Mouse (Mus musculus) CH12.LX (cell line): Measurements from ENCODE around the gene Mea1. TPM values are rescaled to one million over a fixed set of nuclear protein-coding genes. Genes with fewer than 3 reads are reported as not detected.
A peak's percentile ranks its signal among the peaks of the same experiment; 100 is the strongest.

Source experiments
- DNase-seq: peaks from one replicate; pipeline ENCODE4 v3.0.0-alpha.2; 2013; ENCODE audit errors: extremely low read depth
- H3K27ac ChIP-seq: 2 replicates; pipeline ENCODE4 v1.5.1; 2012; ENCODE audit warnings: low read depth, mild to moderate bottlenecking, control low read depth, moderate library complexity; ENCODE audit not compliant: insufficient read depth
- H3K27me3 ChIP-seq: replicated peaks from 2 replicates; pipeline ENCODE3; 2012; ENCODE audit warnings: inconsistent platforms
- H3K36me3 ChIP-seq, 2 experiments: replicated peaks in 1 of 2; 2 replicates each; pipeline versions ENCODE3 to v1.6.1; 2012; ENCODE audit warnings: inconsistent platforms in 1 of 2, low read length in 1 of 2, mild to moderate bottlenecking in 1 of 2, mixed read lengths in 1 of 2, moderate library complexity in 1 of 2; ENCODE audit not compliant: control insufficient read depth in 1 of 2, insufficient read depth in 1 of 2
- H3K4me1 ChIP-seq, 2 experiments: 2 replicates each; pipeline ENCODE4 v1.6.1; 2012; ENCODE audit warnings: inconsistent platforms in 1 of 2, moderate library complexity in 1 of 2; ENCODE audit not compliant: insufficient read depth in 2 of 2, control insufficient read depth in 1 of 2
- H3K4me2 ChIP-seq: 2 replicates; pipeline ENCODE4 v1.6.1; 2012; ENCODE audit warnings: low read depth, mild to moderate bottlenecking, control low read depth; ENCODE audit not compliant: poor library complexity, insufficient read depth, severe bottlenecking
- H3K4me3 ChIP-seq, 3 experiments: fragments of 150-350 bp in 1 of 3; sonication (generic) in 1 of 3; replicated peaks in 1 of 3; 2 replicates each; pipeline versions ENCODE3 to v1.5.1; 2011 to 2012; ENCODE audit warnings: low read depth in 2 of 3, low read length in 2 of 3, mild to moderate bottlenecking in 2 of 3, moderate library complexity in 2 of 3, control low read depth in 1 of 3, improper control_type of control experiment in 1 of 3, inconsistent platforms in 1 of 3, mixed read lengths in 1 of 3; ENCODE audit not compliant: poor library complexity in 1 of 3
- H3K79me2 ChIP-seq: replicated peaks from 2 replicates; pipeline ENCODE4 v1.6.1; 2012; ENCODE audit warnings: mild to moderate bottlenecking, moderate library complexity; ENCODE audit not compliant: control insufficient read depth, poor library complexity, insufficient read depth, severe bottlenecking; ENCODE audit errors: extremely low read depth
- H3K9ac ChIP-seq: 2 replicates; pipeline ENCODE4 v1.6.1; 2012; ENCODE audit warnings: low read depth, mild to moderate bottlenecking, control low read depth, moderate library complexity; ENCODE audit not compliant: insufficient read depth
- H3K9me3 ChIP-seq: replicated peaks from 2 replicates; pipeline ENCODE3; 2012; ENCODE audit warnings: low read length, inconsistent platforms, mixed read lengths
- BHLHE40 ChIP-seq: IDR thresholded peaks from 2 replicates; pipeline ENCODE4 v1.6.1; 2011; ENCODE audit warnings: mild to moderate bottlenecking, low read depth, low read length, improper control_type of control experiment
- CHD1 ChIP-seq: IDR thresholded peaks from 2 replicates; pipeline ENCODE4 v1.6.1; 2012; ENCODE audit warnings: low read depth, low read length, improper control_type of control experiment, inconsistent platforms
- CHD2 ChIP-seq: IDR thresholded peaks from 2 replicates; pipeline ENCODE4 v1.6.1; 2011; ENCODE audit warnings: low read length, improper control_type of control experiment
- EP300 ChIP-seq: IDR thresholded peaks from 2 replicates; pipeline ENCODE4 v1.6.1; 2011; ENCODE audit warnings: low read length, improper control_type of control experiment
- GABPA ChIP-seq: IDR thresholded peaks from 2 replicates; pipeline ENCODE4 v1.6.1; 2012; ENCODE audit warnings: low read depth, low read length, improper control_type of control experiment, inconsistent platforms; ENCODE audit not compliant: insufficient replicate concordance
- HCFC1 ChIP-seq: IDR thresholded peaks from 2 replicates; pipeline ENCODE4 v1.6.1; 2012; ENCODE audit warnings: low read depth, mild to moderate bottlenecking, inconsistent platforms, low read length, improper control_type of control experiment
- IRF4 ChIP-seq: IDR thresholded peaks from 2 replicates; pipeline ENCODE4 v1.6.1; 2014; ENCODE audit warnings: low read depth, mild to moderate bottlenecking, inconsistent platforms, low read length, improper control_type of control experiment
- JUN ChIP-seq: IDR thresholded peaks from 2 replicates; pipeline ENCODE4 v1.6.1; 2011; ENCODE audit warnings: low read depth, mild to moderate bottlenecking, low read length, improper control_type of control experiment, moderate library complexity; ENCODE audit not compliant: insufficient read depth
- JUND ChIP-seq: conservative IDR thresholded peaks from 2 replicates; pipeline ENCODE4 v1.6.1; 2011; ENCODE audit warnings: low read depth, low read length, improper control_type of control experiment
- KAT2A ChIP-seq: IDR thresholded peaks from 2 replicates; pipeline ENCODE4 v1.6.1; 2012; ENCODE audit warnings: low read length, improper control_type of control experiment, inconsistent platforms; ENCODE audit not compliant: insufficient replicate concordance
- MAFK ChIP-seq: IDR thresholded peaks from 2 replicates; pipeline ENCODE4 v1.6.1; 2011; ENCODE audit warnings: low read length, improper control_type of control experiment; ENCODE audit not compliant: insufficient replicate concordance
- MAX ChIP-seq: IDR thresholded peaks from 2 replicates; pipeline ENCODE4 v1.6.1; 2011; ENCODE audit warnings: low read length, improper control_type of control experiment
- MAZ ChIP-seq: IDR thresholded peaks from 2 replicates; pipeline ENCODE4 v1.6.1; 2012; ENCODE audit warnings: low read depth, mild to moderate bottlenecking, inconsistent platforms, low read length, improper control_type of control experiment, moderate library complexity
- MEF2A ChIP-seq: IDR thresholded peaks from 2 replicates; pipeline ENCODE4 v1.6.1; 2014; ENCODE audit warnings: low read depth, mild to moderate bottlenecking, inconsistent platforms, low read length, improper control_type of control experiment, borderline replicate concordance
- MYC ChIP-seq: IDR thresholded peaks from 2 replicates; pipeline ENCODE4 v1.6.1; 2011; ENCODE audit warnings: low read depth, mild to moderate bottlenecking, improper control_type of control experiment, low read length
- PAX5 ChIP-seq: IDR thresholded peaks from 2 replicates; pipeline ENCODE4 v1.6.1; 2012; ENCODE audit warnings: low read length, inconsistent platforms, mixed read lengths
- POLR2AphosphoS2 ChIP-seq: IDR thresholded peaks from 2 replicates; pipeline ENCODE4 v1.6.1; 2011; ENCODE audit warnings: low read depth, low read length, improper control_type of control experiment
- RAD21 ChIP-seq: IDR thresholded peaks from 2 replicates; pipeline ENCODE4 v1.6.1; 2011; ENCODE audit warnings: low read depth, mild to moderate bottlenecking, low read length, improper control_type of control experiment, moderate library complexity
- RCOR1 ChIP-seq: conservative IDR thresholded peaks from 2 replicates; pipeline ENCODE4 v1.6.1; 2012; ENCODE audit warnings: low read depth, mild to moderate bottlenecking, inconsistent platforms, low read length, improper control_type of control experiment
- SMC3 ChIP-seq: IDR thresholded peaks from 2 replicates; pipeline ENCODE4 v1.6.1; 2011; ENCODE audit warnings: low read depth, low read length, improper control_type of control experiment
- TBP ChIP-seq: conservative IDR thresholded peaks from 2 replicates; pipeline ENCODE4 v1.6.1; 2011; ENCODE audit warnings: low read depth, low read length, improper control_type of control experiment
- TCF12 ChIP-seq: IDR thresholded peaks from 2 replicates; pipeline ENCODE4 v1.6.1; 2014; ENCODE audit warnings: low read depth, mild to moderate bottlenecking, inconsistent platforms, low read length, improper control_type of control experiment
- UBTF ChIP-seq: IDR thresholded peaks from 2 replicates; pipeline ENCODE4 v1.6.1; 2012; ENCODE audit warnings: low read depth, mild to moderate bottlenecking, inconsistent platforms, low read length, improper control_type of control experiment, moderate library complexity
- USF1 ChIP-seq: IDR thresholded peaks from 2 replicates; pipeline ENCODE4 v1.6.1; 2014; ENCODE audit warnings: low read depth, mild to moderate bottlenecking, inconsistent platforms, low read length, improper control_type of control experiment
- USF2 ChIP-seq: conservative IDR thresholded peaks from 2 replicates; pipeline ENCODE4 v1.6.1; 2011; ENCODE audit warnings: low read depth, low read length, improper control_type of control experiment
- ZMIZ1 ChIP-seq: IDR thresholded peaks from 2 replicates; pipeline ENCODE4 v1.6.1; 2012; ENCODE audit warnings: low read depth, mild to moderate bottlenecking, inconsistent platforms, low read length, improper control_type of control experiment
- dilution Hi-C: fragments of 300-500 bp; cut with MboI; formaldehyde crosslinking; loops from 2 replicates; pipeline ENCODE4 v1.14.3; 2020; ENCODE audit warnings: low sequenced_read_pairs; ENCODE audit not compliant: extremely low pct_unique_long_range_greater_than_20kb, extremely low pct_ligation_motif_present
- in situ Hi-C: fragments of 300-500 bp; cut with MboI; formaldehyde crosslinking; loops from 3 replicates; pipeline ENCODE4 v1.14.3; 2019; ENCODE audit warnings: low sequenced_read_pairs, low pct_ligation_motif_present, low pct_unique_long_range_greater_than_20kb, mixed read lengths
- polyA plus RNA-seq: library from polyadenylated mRNA; unstranded; fragments of >175 nt; gene quantifications from 2 replicates; pipeline ENCODE4 v1.2.1, GENCODE M21; 2012; ENCODE audit warnings: low read depth; ENCODE audit not compliant: insufficient read length
- total RNA-seq, 2 experiments: library from RNA; depleted of rRNA; stranded (reverse); fragments of 300-350 nt in 1 of 2; fragments of >200 nt in 1 of 2; gene quantifications; 2 replicates each; pipeline ENCODE4 v1.2.3; 2012 to 2014

The Mea1 gene
- total and polyA plus RNA-seq, 3 experiments = 68.3 to 106 (median 86.1) TPM

GRCm38 (mm10) chr17:46647279-46647678 lies 31.3 kb upstream of the Mea1 start:
- Histone ChIP-seq H3K79me2 (peaks cover 24% of the 10 kb centered on the region), H3K9ac (no peak overlapping the region), H3K4me1 (peaks cover 12 to 56% of the 10 kb centered on the region in 2 experiments), H3K27me3 (no peaks in the 10 kb centered on the region)
- DNase-seq = no peak
- in situ Hi-C loops = no loop called here
- TF ChIP-seq MEF2A (no peak), PAX5 (no peak), UBTF (no peak), SMC3 (no peak), MYC (no peak), JUN (no peak), MAX (no peak), MAFK (no peak), CHD1 (no peak), USF1 (no peak), USF2 (no peak)
- TF ChIP-seq, all 38 proteins: peak for 0
- Histone ChIP-seq H3K36me3 (peaks cover 14 to 33% of the 10 kb centered on the region in 2 experiments), H3K4me2 (peak overlapping the region; percentile 90), H3K27ac (no peak overlapping the region), H3K9me3 (no peaks in the 10 kb centered on the region), H3K4me3 (peak overlapping the region in 1 of 3 experiments; percentile 96)
- dilution Hi-C loops = no loop called here

DNA sequence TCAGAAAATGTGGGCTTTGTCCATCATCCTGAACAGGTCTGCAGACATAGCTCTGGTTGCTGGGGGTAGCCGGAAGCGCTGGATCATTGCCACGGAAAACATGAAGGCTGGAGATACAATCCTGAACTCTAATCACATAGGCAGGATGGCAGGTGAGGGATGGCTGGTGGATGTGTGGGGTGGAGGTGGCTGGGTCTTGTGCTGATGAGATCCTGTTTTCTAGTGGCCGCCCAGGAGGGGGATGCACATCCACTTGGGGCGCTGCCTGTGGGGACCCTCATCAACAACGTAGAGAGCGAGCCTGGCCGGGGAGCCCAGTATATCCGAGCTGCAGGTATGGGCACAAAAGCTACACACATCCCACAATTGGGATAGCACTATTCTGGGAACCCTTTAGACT lies 30.2 kb upstream of the Mea1 start:
- H3K4me2 ChIP-seq = no peak overlapping the region
- in situ Hi-C loops = no loop called here
- H3K79me2 ChIP-seq = peaks cover 28% of the 10 kb centered on the region
- H3K9me3 ChIP-seq = no peaks in the 10 kb centered on the region
- H3K4me3 ChIP-seq = no peak overlapping the region
- DNase-seq = no peak
- no peak overlapping the region for H3K27ac ChIP-seq
- peaks cover 25 to 44% of the 10 kb centered on the region in 2 experiments for H3K36me3 ChIP-seq
- H3K27me3 ChIP-seq = no peaks in the 10 kb centered on the region
- H3K9ac ChIP-seq = no peak overlapping the region
- TF ChIP-seq EP300 = no peak
- no peak for TF ChIP-seq SMC3
- no peak for TF ChIP-seq USF1
- no peak for TF ChIP-seq CHD1
- no peak for TF ChIP-seq TBP
- TF ChIP-seq CHD2 = no peak
- no peak for TF ChIP-seq POLR2AphosphoS2
- TF ChIP-seq JUND = no peak
- no peak for TF ChIP-seq KAT2A
- TF ChIP-seq BHLHE40 = no peak
- no peak for TF ChIP-seq MEF2A
- no peak for TF ChIP-seq RCOR1
- no peak for TF ChIP-seq HCFC1
- no peak for TF ChIP-seq GABPA
- TF ChIP-seq TCF12 = no peak
- no peak for TF ChIP-seq IRF4
- TF ChIP-seq ZMIZ1 = no peak
- TF ChIP-seq MAZ = no peak
- TF ChIP-seq RAD21 = no peak
- dilution Hi-C loops = no loop called here
- peaks cover 12 to 64% of the 10 kb centered on the region in 2 experiments for H3K4me1 ChIP-seq
